Mouse (Mus musculus): ENCODE results near the gene Tarm1.

Gene Tarm1

DNA sequence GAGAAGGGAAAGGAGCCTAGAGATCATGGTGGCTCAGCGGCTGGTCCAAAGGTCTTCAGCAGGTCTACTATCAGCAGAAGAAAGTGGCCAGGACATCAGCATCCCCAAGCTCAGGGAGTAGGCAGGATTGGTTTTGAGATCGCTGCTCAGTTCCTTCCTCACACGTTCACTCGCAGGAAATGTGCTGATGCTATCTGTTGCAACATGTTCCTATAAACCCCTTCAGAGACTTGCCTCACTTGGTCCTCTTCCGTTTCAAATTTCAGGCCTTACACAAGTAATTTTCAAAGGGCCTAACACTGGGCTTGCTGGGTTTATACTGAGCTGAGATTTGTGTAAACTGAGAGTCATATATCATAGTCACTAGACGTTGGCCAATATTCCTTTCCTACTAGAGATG is at the start of gene Tarm1:
Gene Tarm1 (minus strand): TSS at position 186 of the 400 bp plus-strand sequence.
- DNase-seq (ENCODE audit: low read depth, low spot score): no peak

DNA sequence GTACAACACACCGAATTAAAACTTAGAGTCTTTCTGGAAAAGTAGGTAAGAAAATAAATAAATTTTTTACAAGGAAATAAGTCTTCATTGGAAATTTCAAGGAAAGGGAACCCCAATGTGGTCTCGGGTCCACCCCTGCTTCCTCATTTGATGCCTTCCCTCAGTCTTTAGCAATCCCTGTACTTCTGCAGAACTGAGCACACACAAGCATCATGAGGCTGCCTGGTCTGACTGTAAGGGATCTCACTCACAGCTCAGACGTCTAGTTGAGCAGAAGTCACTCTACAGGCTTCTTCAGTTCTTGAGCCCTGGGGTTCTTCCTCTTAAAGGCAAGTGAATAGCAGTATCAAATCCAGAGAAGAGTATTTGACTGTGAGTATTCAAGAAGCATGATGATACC is 3.5 kb upstream of the Tarm1 start:
- no peak for DNase-seq (ENCODE audit: low read depth, low spot score)

DNA sequence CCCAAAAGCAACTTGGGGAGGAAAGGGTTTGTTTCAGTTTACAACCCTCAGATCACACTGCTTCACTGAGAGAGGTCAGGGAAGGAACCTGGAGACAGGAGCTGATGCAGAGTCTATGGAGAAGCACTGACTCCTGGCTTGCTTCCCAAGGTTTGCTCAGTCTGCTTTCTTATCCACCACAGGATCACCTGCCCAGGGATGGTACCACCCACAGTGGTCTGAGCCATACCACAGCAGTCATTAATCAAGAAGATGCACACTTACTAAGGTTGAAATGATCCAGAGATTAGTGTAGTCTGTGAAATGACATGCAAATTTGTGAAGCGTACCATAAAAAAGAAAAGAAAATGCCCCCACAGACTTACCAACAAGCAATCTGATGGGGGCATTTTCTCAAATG is 2.0 kb downstream of the Tarm1 start:
- DNase-seq (ENCODE audit: low read depth, low spot score): no peak

DNA sequence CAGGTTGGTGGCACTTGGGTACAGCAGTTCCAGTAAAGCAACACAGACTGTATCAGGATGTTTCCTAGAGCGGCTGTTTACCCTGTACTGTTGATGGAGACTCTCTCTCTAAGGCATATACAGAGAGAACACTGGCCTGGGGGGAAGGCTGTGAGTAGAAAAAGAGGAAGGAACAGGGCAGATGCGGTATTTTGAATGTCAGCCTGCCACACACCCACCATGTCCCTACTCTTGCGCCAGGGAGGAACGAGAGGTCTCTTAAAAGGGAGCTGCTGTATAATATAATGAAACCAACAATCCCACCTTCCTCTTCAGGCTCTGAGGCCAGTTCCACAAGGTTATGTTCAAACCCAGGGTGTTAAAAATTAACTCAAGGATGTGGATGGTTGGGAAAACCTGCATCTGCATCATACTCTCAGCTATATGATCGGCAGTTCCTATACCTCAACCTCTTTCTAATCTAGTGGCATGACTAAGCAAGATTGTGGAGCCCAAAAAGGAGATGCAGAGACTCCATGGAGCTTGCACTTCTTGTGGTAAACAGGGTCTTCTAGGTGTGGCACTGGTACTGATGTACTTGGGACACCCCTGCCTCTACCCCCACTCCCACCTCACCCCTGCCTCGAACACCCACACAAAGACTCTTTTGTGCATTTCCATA is 20.3 kb downstream of the Tarm1 start:
- no peak for DNase-seq (ENCODE audit: low read depth, low spot score)

DNA sequence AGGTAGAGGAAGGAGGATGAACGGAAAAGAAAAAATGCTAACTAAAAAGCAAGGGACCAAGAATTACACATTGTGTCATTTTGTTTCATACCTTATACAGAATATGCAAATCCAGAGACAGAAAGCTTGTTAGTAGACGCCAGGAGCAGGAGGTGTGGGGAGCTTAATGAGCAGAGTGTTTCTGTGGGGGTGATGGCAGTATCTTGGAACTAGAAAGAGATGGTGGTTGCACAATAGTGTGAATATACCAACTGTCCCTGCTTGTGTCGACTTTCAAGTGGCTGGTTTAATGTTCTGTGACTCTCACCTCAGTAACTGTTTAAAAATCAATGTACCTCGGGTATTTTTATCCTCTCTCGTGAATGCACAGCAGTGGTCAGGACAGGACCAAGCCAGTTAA is 25.7 kb downstream of the Tarm1 start:
- DNase-seq (ENCODE audit: low read depth, low spot score): no peak

DNA sequence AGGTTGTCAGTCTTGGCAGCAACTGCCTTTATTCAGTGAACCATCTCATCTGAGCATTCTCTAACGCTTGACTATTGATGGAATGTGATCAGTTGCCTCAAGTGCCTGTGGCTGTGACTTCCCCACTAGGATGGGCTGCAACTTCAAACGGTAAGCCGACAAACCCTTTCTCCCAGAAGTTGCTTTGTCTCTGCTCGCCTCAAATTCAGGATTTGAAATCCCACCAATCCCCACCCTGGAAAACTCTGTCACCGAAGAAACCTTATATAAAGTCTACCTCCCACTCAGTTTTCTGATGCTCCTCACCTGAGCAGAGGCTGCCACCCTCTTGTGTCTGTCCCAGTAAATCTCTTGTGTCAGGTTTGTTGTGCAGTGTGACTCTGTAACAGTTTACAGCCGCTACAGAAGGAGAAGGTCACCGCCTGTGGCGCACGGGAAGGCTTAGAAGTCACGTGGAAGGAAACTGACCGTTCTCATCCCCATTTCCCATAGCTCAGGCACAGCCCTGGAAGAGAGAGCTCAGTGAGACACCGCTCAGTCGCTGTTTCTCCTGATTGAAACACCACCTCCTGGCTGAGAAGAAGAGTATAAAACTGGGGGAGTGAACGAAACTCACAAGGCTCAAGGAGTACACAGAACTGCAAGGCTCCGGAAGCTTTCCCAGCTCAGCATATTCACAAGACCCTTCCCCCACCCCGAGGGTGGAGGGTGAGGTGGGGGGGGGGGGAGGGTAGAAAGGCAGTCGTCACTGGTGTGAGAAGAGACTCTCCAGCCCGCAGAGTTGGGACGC is 27.9 kb downstream of the Tarm1 start:
- no peak for DNase-seq (ENCODE audit: low read depth, low spot score)

DNA sequence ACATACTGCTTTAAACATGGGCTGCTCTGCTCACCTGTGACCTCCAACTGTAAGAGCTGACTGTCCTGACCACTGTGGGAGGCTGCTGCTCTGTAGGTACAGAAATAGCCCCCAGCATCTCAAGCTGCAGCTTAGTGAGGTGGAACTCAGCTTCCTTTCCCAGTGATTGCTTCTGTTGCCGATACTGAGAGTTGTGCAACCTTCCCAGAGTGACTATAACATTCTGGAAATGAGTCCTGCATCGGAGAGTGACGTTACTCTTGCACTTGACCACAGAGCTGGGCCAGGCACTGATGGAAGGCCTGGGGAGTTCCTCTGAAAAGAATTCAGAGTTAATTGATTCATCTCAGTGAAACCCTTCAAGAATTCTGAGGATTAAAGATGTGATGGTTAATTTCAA is 29.6 kb downstream of the Tarm1 start:
- no peak for DNase-seq (ENCODE audit: low read depth, low spot score)

DNA sequence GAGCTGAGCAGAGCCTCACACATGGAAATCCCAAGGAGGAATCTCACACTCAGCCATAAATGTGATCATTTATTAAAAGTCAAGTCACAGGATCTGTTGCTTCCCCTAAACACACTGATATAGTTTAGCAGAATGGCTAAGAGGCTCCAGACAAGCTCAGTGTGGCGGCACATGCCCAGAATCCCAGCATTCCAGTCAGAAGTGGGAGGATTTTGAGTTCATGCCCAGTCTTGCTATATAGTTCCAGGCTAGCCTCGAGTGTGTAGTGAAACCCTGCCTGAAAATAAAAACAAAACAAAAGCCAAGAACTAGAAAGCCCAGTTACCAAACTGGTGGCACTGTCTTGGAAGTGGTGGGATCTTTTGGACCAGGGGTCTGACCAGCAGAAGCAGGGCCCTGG is 33.8 kb downstream of the Tarm1 start:
- no peak for DNase-seq (ENCODE audit: low read depth, low spot score)

DNA sequence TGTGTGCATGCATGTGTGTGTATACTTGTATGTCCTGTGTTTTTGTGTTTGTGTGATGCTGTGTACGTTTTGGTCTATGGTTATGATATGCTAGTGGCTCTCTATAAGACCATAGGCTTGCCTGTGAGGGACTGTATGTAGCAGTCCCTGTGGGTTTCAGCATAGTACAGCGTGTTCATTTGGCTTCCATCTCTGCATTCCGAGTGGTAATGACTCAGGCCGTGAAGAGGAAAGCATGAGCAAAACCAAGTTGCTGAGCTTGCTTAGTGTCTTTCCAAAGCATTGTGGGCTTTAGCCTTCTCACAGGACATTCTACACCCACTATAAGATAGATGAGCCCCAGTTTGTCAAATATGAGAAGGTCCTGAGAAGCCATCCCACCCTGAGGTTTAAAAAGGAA is 39.1 kb downstream of the Tarm1 start:
- no peak for DNase-seq (ENCODE audit: low read depth, low spot score)

DNA sequence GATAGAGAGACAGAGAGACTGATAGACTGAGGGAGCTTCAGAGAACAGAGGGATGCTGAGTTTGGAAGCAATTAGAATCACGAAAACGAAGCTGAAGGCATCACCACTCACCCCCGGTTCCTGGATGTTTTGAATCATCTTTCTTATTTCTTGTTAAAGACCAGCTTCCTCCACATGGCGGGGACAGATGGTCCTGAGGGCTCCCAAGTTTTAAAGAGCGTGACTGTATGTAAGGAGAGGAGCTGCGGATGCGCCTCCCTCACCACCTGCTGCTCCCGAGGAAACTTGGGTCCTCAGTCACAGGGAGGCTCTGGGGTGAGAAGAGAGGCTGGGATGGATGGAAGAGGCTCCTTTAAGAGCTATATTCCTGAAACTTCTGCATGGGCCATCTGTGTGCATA is 42.2 kb downstream of the Tarm1 start:
- DNase-seq (ENCODE audit: low read depth, low spot score): no peak

DNA sequence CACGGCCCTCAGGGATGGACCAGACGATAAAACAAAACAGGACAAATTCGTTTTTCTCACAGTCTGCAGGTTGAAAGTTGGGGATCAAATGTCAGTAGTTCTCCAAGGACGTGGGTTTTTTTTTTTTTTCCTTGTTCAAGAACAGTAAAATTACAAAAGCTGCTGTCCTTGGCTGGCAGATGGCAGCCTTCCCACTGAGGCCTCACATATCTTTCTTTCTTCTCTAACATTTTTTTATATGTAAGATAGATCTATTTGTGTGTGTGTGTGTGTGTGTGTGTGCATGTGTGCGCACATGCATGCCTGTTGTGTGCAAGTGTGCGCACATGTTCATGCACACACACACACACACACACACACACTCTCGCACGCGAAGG is 44.6 kb downstream of the Tarm1 start:
- no peak for DNase-seq (ENCODE audit: low read depth, low spot score)

DNA sequence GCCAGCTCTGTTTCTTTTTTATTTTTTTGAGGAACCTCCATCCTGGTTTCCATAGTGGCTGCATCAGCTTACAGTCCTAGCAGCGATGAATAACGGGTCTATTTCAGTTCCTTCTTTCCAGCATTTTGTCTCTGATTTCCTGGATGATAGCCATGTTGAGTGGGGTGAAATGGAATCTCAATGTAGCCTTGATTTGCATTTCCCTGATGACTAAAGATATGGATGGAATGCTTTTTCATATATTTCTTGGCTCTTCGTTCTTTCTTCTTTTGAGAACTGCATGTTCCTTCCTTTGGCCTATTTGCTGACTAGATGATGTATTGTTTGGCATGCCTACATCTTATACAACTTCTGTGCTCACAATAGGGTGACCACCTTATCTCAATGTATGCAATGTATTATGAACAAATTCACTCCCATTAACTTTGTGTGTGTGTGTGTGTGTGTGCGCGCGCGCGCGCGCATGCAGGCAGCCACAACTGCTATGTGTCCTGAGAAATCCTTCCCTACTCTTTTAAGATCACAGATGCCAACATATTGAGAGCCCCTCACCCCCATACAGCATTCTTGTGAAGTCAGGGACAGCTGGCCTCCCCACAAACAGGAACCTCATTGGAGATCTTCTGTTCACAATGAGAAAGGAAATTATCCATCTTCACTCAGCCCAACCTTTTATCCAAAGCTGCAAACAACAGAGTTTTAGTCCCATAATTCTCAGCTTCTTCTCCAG is 45.1 kb downstream of the Tarm1 start:
- DNase-seq (ENCODE audit: low read depth, low spot score): no peak

DNA sequence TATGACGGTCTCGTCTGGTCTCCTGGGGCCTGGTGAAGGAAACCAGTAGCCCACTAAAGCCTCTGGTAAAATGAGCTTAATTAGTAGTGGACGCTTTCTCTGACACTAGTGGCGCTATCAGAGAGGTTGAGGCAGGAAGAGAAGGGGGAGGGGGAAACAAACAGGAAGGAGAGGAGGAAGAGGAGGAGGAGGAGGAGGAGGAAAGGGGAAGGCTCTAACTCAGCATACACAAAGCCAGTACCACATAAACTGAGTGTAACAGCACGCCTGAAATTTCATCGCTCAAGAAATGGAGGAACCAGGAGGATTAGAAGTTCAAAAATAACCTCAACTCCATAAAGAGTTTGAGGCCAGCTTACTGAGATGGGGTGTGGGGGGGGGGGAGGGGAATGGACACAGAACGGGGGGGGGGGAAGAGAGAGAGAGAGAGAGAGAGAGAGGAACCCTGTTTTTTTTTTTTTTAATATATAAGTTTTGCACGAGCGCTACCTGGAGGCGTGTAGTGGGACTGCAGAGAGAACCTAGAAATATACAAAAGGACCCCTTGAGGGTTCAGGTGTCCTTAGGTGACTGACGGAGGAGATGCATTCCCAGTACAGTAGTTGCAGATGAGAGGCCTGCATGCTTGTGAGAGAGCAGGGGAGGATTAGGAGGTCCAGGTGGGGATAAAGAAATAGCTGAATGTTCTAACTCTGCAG is 48.8 kb downstream of the Tarm1 start:
- no peak for DNase-seq (ENCODE audit: low read depth, low spot score)

DNA sequence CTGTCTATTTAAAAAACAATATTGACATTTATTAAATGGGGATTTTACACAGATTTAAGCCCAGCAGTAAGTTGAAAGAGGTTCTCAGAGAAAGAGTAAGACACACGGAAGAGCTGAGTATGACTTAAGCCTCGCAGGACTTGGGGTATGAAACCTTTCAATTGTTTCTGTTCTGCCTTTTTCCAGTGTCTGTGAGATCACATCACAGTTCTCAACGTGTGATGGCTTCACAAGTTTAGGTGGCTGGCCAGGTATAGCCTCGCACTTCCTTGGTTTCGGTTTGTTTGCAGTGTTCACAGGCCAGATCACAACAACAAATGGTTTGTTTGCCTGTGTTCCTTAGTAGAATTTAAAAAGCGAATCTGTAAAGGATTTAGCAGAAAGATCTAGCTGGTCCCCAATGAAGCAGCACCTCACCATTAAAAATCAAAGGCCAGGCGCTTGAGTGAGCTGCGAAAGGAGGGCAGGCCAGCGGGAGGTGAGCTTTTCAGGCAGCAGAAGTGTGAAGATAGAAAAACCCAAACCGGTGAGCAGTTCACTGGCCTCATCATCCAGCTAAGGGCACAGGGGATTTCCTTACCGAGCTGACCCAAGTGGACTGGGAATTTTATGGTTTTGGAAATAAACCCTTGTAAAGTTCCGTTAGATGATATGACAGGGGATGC is 49.5 kb downstream of the Tarm1 start:
- no peak for DNase-seq (ENCODE audit: low read depth, low spot score)

DNA sequence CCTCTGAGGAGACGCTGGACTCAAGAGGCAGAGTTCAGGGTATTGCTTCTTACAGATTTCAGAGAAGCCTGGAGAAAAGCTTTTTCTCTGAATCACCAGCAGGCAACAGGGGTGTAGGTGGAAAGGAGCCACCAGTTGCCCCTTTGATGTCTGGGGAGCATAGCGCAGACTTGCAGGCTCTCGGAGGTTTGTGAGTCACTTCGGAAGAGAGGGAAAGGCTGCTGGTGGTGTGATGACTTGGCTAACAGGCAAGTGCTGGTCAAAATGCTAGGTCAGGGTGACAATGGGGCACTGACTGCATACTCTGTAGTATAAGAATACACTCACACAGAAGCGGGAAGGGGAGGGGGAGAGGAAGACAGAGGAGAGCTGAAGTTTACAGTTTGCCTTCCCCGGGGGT is 51.3 kb downstream of the Tarm1 start:
- no peak for DNase-seq (ENCODE audit: low read depth, low spot score)

DNA sequence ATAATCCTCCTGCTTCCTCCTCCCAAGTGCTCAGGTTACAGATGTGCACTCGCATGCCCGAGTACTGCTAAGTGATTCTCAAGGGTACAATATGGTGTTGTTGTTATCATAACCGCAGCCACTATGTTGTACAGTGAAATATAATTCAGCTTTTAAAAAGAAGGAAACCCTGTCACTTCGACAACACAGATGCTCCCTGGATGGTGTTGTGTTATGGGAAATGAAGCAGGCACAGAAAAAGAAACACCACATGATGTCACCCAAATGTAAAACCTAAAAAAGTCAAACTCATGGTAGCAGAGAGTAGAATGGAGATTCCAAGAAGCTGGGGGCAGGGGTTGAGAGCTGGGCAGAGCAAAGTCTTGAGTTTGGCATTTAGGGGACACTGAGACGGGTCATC is 51.8 kb downstream of the Tarm1 start:
- no peak for DNase-seq (ENCODE audit: low read depth, low spot score)

DNA sequence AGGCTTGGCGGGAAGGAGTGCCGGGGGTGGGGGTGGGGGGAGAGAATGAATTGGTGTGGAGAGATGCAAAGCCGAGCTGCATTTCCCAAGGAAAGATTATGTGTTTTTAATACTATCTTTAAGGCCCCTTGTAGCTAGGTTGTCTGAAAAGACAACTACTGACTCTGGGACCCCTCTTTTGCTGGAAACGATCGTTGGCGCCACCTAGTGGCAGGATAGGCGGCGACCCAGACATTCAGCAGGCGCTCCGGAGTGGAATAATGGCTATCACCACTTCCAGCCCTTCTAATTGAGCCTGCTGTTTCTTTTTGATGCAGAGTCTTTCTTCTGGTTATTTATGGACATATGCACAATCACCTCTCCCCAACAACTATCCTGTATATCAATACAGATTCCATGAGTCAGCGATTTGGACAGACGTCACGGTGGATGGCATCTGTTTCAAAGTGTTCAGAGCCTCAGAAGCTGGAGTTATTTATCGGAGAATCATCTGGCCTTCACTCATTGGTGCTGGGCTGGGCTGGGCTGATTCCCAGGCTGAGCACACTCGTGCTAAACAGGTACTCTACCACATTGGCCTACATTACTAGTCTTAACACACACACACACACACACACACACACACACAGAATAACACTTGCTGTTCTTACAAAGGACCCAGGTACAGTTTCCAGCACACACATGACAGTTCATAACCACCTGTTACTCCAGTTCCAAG is 53.5 kb downstream of the Tarm1 start:
- peak; percentile 49 for DNase-seq (ENCODE audit: low read depth, low spot score)

DNA sequence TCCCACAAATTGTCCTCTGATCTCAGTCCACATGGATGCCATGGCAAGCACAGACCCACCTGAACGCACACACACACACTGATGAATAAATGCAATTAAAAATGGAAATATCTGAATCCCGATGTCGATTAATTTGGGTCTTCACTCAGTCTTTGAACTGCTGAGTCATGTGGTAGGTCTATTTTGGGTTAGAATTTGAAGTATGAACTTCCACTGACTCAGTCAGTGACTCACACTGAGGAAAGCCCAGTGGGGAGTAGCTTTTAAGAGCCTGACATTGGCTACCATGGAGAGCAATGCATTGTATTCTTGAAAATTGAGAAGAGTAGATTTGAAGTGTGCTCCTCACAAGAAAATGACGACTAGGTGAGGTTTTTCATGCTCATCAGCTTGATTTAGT is 55.4 kb downstream of the Tarm1 start:
- DNase-seq (ENCODE audit: low read depth, low spot score): no peak

DNA sequence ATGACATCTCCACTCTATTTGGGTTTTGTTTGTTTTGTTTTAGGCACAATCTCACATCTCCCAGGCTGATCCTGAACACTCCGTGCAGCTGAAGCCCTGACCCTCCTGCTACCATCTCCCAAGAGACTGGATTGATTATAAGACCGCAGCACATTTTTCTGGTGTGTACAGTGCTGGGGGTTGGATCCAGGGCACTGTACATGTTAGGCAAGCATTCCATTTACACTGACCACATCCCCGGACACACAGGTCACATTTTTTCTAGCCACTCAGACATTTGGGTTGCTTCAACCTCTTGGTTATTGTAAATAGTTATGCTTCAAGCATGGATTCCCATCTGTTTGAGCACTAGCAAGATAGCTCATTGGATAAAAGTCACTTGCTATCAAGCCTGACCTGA is 55.8 kb downstream of the Tarm1 start:
- DNase-seq (ENCODE audit: low read depth, low spot score): no peak

DNA sequence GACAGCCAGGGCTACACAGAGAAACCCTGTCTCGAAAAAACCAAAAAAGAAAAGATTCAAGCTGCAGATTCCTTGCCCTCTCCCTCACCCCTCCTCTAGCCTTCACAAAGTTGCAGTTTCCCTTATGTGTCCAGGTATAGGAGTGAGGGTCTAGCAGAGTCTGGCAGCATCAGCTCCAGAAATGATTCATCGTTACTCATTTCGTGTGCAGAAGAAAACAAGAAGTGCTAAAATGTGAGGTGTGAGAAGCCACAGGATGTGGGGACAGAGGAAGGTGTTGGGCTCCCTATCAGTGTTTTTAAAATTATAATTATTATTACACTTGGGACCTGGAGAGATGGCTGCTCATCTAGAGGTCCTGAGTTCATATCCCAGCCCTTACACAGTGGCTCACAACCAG is 57.7 kb downstream of the Tarm1 start:
- DNase-seq (ENCODE audit: low read depth, low spot score): no peak

DNA sequence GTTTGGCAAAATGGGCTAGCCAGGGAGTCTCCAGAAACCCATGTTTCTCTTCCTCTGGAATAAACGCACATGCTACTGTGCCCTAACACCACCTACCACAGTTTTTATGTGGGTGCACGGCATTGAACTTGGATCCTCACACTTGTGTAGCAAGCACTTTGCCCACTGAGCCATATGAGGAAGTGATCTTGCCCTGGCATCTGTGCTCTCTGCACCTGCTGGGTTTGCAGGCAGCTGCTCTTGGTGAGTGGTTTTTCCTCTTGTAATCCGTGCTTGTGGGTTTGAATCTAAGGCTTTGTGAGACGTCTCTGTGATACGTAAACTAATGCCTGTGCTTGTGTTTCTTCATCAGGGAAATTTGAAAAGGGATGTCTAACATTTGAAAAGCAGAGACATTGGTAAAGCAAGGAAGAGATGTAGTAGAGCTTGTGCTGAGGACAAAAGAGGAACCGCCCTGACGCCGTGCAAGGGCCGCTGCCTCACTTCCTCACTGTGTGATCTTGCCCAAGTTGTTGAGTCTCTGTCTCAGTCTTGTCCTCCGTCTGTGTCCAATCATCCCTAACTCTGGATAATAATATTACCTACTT is 59.9 kb downstream of the Tarm1 start:
- DNase-seq (ENCODE audit: low read depth, low spot score): no peak
